Mouse (Mus musculus): Measurements from ENCODE around the gene Peg10.

Peg10 gene

DNA sequence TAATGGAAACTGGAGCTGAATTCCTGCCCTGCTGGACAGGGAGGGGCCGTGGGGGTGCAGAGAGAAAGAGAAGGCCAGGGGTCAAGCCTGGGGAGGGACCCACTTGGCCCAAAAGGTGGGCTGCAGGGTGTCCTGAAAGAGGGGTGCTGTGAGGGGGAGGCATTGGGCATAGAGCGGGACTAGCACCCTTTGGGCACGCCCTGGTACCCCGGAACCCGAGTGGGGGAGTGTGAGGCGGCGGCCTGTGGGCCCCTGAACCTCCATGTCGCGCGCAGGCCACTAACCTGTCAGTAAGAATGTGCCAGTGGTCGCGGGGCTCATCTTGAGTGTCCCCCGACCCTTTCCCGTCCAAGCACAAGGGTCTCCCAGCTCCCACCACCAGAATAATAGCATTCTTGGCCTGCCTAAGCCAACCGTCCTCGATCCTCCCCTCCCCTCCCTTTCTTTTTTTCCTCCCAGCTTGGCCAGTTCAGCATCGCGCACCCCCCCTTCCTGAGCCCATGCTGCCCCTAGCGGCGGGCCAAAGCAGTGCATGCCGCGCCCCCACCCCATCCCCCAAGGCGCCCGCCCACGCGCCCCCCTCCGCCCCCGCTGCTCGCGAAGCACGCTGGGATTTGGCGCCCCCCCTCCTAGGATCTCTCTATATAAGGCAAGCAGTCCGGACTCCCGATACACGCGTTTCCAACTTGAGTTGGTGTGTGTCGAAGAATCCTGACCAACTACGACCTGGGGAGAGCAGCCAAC lies at the start of gene Peg10, which contains the start of gene Sgce:
TSS of gene Peg10 (plus strand) at position 611 of the 744 bp plus-strand sequence.
TSS of gene Sgce (minus strand) at position 512 of the 744 bp plus-strand sequence.
- in situ Hi-C loops (cut with MboI), result no loop called here

DNA sequence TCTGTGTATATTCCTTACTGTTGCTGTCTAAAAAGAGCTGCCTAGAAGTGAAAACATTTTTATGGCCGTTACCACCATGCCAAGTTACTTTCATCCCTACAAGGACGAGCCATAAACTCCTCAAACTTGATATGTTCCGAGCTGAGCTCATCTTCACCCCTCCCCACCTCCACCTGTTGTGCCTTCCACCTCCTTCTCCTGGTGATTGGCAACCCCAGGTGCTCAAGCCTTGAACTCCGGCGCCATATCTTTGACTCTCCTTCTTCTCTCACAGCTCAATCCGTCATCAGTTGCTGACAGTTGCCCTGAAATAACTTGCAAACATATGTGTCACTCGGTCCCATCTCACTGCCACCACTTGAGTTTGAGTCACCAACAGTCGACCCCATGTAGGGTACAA lies 45.5 kb upstream of the Peg10 start:
- in situ Hi-C loops (cut with MboI), result no loop called here

- in situ Hi-C loops (cut with MboI), result no loop called here
Measured at GRCm38 (mm10) chr6:4703908-4704307, 43.2 kb upstream of the Peg10 start.

GRCm38 (mm10) chr6:4706415-4706814 lies 40.7 kb upstream of the Peg10 start:
- in situ Hi-C loops (cut with MboI), result no loop called here

DNA sequence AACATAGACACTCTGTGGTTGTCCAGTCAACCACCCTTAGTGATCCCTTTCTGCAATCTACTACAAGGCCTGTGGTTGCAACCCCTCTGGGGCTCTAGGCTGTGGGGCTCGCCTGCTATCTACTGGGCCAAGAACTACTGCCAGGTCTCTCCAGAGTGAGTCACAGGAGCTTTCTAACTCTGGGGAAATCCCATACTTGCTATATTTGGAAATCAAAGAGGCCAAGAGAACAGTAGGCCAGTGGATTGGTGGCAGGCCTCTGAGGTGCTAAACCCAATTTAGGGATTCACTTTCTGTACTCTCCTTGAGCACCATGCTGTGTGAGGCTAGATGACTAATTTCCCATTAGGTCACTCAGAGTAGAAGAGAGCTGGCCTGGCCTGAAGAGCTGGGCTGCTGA lies 38.1 kb upstream of the Peg10 start:
- in situ Hi-C loops (cut with MboI), result no loop called here

DNA sequence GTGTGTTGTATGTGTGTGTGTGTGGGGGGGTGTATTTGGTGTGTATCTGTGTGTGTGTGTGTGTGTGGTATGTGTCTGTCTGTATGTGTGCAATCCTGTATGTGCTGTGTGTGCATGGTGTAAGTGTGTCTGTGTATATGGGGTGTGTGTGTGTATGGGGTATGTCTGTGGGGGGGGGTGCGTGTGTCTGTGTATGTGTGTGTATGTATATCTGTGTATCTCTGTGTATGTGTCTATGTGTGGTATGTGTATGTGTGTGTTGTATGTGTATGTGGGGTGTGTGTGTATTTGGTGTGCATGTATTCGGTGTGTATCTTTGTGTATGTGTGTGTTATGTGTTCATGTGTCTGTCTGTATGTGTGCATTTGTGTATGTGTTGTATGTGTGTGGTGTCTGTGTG lies 30.9 kb upstream of the Peg10 start:
- in situ Hi-C loops (cut with MboI), result no loop called here

DNA sequence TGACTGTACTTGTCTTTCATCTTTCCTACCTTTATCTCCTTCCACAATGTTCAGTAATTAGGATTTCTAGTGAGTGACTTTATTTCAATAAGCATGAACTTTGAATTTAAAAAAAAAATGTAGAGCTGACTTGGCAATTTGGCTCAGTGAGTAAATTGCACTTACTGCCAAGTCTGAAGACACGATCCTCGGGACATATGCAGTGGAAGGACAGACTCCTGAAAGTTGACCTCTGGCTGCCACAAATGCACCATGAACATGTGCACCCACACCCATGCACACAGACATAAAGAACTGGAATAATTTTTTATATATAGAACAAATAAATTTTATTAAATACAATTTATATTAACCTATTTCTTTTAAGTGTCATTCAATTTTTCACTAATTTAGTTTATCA lies 29.8 kb upstream of the Peg10 start:
- in situ Hi-C loops (cut with MboI), result no loop called here

DNA sequence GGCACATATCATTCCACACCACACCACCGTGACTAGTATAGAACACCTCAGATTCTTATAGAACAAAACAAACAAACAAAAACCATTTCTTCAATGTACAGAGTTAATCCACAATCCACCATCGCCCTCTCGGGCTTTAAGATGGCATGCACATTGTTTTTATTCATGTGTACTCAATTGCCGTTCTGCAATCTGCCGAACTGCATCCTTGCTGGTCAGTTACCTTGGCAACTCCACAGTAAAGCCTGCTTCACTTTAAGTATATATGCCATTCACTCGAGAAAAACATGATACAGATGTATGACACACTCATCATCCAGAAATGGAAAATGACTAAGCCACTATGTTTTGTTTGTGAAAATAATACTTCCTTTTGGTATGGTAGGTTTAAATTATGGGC lies 25.0 kb upstream of the Peg10 start:
- in situ Hi-C loops (cut with MboI), result no loop called here

DNA sequence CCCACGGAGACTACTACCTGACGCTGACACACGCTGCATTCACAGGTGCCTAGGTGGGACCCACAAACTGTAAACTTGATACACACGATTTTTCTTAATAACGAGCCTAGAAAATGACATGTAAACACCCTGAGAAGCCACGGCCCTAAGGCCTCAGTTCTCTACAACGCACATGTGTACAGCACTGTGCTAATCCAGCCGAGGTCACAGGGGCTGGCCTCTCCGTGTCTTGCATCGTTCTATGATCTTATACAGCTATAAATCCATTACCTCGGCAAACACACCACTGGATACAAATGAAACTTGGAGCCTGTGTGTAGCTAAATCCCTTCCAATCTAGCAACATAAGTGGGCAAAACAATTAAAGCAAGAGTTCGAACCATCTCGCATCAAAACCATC lies 24.4 kb upstream of the Peg10 start:
- in situ Hi-C loops (cut with MboI), result no loop called here

DNA sequence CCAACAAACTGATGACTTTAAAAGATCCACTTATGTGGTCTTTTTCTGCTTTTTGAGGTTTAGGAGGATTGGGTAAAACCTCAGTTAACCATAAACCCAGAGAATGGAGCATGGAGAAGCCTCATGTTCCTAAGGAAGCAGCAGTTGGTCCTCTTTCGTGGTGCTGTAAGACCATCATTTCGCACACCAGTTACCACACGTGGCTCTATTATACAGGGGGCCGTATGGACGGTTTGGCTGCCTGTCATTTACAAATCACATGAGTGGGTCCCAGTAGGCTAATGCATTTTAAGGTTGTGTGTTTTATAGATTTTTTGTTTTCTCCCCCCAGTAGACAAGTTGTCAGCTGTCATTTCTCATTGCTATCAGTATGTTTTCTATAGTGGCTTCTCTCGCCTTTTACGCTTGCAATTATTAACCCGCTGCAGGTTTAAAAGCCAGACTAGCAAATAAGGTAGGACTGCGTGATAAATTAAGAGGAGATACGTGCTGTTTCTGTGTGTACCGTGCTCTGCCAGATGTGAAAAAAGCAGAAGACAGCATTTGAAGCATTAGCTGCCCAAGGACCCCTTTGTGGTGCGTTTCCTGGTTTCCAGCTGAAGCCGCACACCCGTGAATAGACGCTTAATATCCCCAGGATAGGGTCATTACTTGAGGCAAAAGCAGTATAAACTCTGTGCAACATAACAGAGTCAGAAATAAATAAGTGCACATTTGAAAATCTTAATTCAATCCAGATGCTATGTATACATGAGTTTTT lies 22.9 kb upstream of the Peg10 start:
- in situ Hi-C loops (cut with MboI), result no loop called here

GRCm38 (mm10) chr6:4728305-4728704 lies 18.8 kb upstream of the Peg10 start:
- in situ Hi-C loops (cut with MboI), result no loop called here

GRCm38 (mm10) chr6:4731675-4732074 lies 15.4 kb upstream of the Peg10 start:
- in situ Hi-C loops (cut with MboI), result no loop called here

- in situ Hi-C loops (cut with MboI), result no loop called here
Measured at GRCm38 (mm10) chr6:4733208-4733607, 13.9 kb upstream of the Peg10 start.

- in situ Hi-C loops (cut with MboI), result no loop called here
Measured at GRCm38 (mm10) chr6:4736372-4736771, 10.7 kb upstream of the Peg10 start.

- in situ Hi-C loops (cut with MboI), result no loop called here
Measured at GRCm38 (mm10) chr6:4738034-4738629, 9.0 kb upstream of the Peg10 start.

DNA sequence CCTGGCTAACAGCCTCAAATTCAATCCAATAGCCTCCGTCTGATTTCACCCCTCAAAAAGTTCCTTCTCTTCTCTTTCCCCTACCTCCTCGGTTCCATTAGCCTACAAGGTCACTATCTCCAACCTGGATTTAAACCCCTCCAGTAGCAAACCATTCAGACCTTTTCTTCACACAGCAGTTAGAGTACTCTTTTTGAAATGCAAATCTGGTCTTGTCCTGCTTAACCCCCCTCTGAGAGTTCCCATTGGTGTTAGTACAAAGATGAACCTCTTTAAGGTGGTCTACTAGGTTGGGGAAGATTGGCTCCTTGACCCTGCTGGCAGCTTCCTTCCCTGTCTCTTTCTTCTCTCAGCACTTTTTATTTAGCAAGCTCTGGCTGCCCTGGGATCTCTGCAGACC lies 8.4 kb upstream of the Peg10 start:
- in situ Hi-C loops (cut with MboI), result no loop called here

DNA sequence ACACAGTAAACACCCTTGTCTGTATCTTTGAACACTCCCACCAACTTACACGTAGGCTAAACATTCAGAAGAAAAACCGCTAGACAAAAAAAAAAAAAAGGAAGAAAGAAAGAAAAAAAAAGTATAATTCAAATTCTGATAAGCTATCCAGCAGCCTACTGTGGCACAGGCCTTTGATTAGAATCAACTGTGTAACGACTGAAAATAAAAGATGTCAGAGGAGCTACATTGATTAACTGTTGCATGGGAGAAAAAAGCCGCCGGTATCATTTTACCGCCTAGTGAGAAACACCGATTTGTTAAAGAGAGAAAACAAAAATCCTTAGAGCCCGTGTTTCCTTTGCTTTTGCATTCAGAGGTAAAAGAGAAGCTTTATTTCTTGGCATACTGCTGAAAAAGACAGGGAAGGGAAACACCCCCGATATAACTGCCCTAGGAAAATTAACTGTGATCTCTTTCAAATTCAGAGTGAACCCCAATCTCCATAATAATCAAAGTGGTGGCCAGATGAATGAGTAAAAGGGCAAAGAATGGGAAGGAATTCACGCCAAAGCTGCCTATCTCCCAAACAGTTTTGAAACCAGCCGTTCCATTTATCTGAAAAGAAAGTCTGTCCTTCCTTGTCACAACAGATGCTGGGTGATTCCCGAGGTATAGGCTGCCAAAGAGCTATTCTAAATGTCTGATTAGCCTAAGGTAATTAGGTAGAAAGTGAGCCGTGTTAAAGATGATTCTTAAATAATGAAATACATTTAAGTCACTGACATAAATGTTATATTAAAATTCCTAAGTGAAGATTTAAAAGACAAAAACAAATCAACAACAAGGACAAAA lies 7.4 kb upstream of the Peg10 start:
- in situ Hi-C loops (cut with MboI), result no loop called here

- in situ Hi-C loops (cut with MboI), result no loop called here
Measured at GRCm38 (mm10) chr6:4740511-4740910, 6.6 kb upstream of the Peg10 start.

GRCm38 (mm10) chr6:4746036-4746695 lies 940 bp upstream of the Peg10 start:
- in situ Hi-C loops (cut with MboI), result no loop called here

- in situ Hi-C loops (cut with MboI), result no loop called here
Measured at GRCm38 (mm10) chr6:4747677-4748505, 785 bp downstream of the Peg10 start.

Data from mature B cell (primary cell).